Mouse (Mus musculus) thymus, adult 2 months (tissue): ENCODE measurements around the gene Kmt2d. TPM values are rescaled to one million over a fixed set of nuclear protein-coding genes. Genes with fewer than 3 reads are reported as not detected.

ENCODE experiments used
- DNase-seq: peaks from one replicate; pipeline ENCODE4 v3.0.0; 2021
- H3K27ac ChIP-seq: fragments of 200-500 bp; 2 replicates; pipeline ENCODE4 v1.5.1; 2012; ENCODE audit warnings: low read length, control low read depth; ENCODE audit not compliant: control insufficient read depth, insufficient read depth
- H3K27me3 ChIP-seq: fragments of 200-500 bp; 2 replicates; pipeline ENCODE4 v1.6.1; 2012; ENCODE audit warnings: mild to moderate bottlenecking, low read length, moderate library complexity, mixed read lengths; ENCODE audit not compliant: control insufficient read depth, insufficient read depth
- H3K36me3 ChIP-seq: fragments of 200-500 bp; 2 replicates; pipeline ENCODE4 v1.6.1; 2012; ENCODE audit warnings: mild to moderate bottlenecking, low read length, moderate library complexity; ENCODE audit not compliant: control insufficient read depth, insufficient read depth
- H3K4me1 ChIP-seq: fragments of 200-500 bp; replicated peaks from 2 replicates; pipeline ENCODE4 v1.6.1; 2012; ENCODE audit warnings: low read length; ENCODE audit not compliant: control insufficient read depth, insufficient read depth
- H3K4me3 ChIP-seq: fragments of 200-500 bp; 2 replicates; pipeline ENCODE4 v1.5.1; 2012; ENCODE audit warnings: mild to moderate bottlenecking, low read length, control low read depth, moderate library complexity; ENCODE audit not compliant: control insufficient read depth, insufficient read depth
- CTCF ChIP-seq: fragments of 200-500 bp; IDR thresholded peaks from 2 replicates; pipeline ENCODE4 v1.5.1; 2012; ENCODE audit warnings: mild to moderate bottlenecking, control low read depth, low read length, moderate library complexity, borderline replicate concordance; ENCODE audit not compliant: control insufficient read depth, poor library complexity, insufficient read depth; ENCODE audit errors: extremely low read depth
- POLR2A ChIP-seq: fragments of 200-500 bp; IDR thresholded peaks from 2 replicates; pipeline ENCODE4 v1.6.1; 2012; ENCODE audit warnings: mild to moderate bottlenecking, low read length, control low read depth, moderate library complexity; ENCODE audit not compliant: control insufficient read depth, poor library complexity, insufficient read depth; ENCODE audit errors: extremely low read depth
- WGBS: fragments of 180-500 bp; shearing (Covaris S2); methylation state at CpG from one replicate; pipeline ENCODE4 v1.1.7; 2018; 5-methylcytosine and 5-hydroxymethylcytosine counted together
- polyA plus RNA-seq: library from polyadenylated mRNA; depleted of rRNA; stranded (reverse); fragments of >200 nt; gene quantifications from 2 replicates; pipeline ENCODE4 v1.2.3, GENCODE M21; 2012

Kmt2d gene
- polyA plus RNA-seq, 1 experiment = 69.1 TPM

GRCm38 (mm10) chr15:98871916-98872888, 1.2 kb upstream of the Kmt2d start:
- peak overlapping the region; percentile 98 for H3K4me3 ChIP-seq
- no peaks in the 10 kb centered on the region for H3K27me3 ChIP-seq
- peak; percentile 91 for DNase-seq
- H3K36me3 ChIP-seq = no peaks in the 10 kb centered on the region
- WGBS = 2% methylated on average over 51 of the region's 51 CpGs
- H3K27ac ChIP-seq = peak overlapping the region; percentile 84
- H3K4me1 ChIP-seq = peaks cover 26% of the 10 kb centered on the region
- peak; percentile 44; the same call in 1 of the 2 replicates for TF ChIP-seq POLR2A
- peak; percentile 49; the same call in 1 of the 2 replicates for TF ChIP-seq CTCF

GRCm38 (mm10) chr15:98870179-98871069, 580 bp downstream of the Kmt2d start:
- DNase-seq = peak; percentile 40
- H3K4me1 ChIP-seq = peaks cover 27% of the 10 kb centered on the region
- under 1% methylated on average over 16 of the region's 16 CpGs for WGBS
- peaks cover 7% of the 10 kb centered on the region for H3K36me3 ChIP-seq
- H3K27ac ChIP-seq = peak overlapping the region; percentile 84; the same call in 1 of the 2 replicates
- H3K27me3 ChIP-seq = no peaks in the 10 kb centered on the region
- TF ChIP-seq POLR2A (no peak), CTCF (no peak)
- peak overlapping the region; percentile 98 for H3K4me3 ChIP-seq

- Histone ChIP-seq H3K27me3 (no peaks in the 10 kb centered on the region), H3K4me1 (peaks cover 27% of the 10 kb centered on the region), H3K4me3 (peak overlapping the region; percentile 98), H3K27ac (peak overlapping the region; percentile 58; the same call in 1 of the 2 replicates), H3K36me3 (peaks cover 16% of the 10 kb centered on the region)
- peak; percentile 32 for DNase-seq
- no peak for TF ChIP-seq CTCF
- no peak for TF ChIP-seq POLR2A
- 3% methylated on average over 8 of the region's 8 CpGs for WGBS
Observed at GRCm38 (mm10) chr15:98869342-98870178, 1.4 kb downstream of the Kmt2d start.

DNA sequence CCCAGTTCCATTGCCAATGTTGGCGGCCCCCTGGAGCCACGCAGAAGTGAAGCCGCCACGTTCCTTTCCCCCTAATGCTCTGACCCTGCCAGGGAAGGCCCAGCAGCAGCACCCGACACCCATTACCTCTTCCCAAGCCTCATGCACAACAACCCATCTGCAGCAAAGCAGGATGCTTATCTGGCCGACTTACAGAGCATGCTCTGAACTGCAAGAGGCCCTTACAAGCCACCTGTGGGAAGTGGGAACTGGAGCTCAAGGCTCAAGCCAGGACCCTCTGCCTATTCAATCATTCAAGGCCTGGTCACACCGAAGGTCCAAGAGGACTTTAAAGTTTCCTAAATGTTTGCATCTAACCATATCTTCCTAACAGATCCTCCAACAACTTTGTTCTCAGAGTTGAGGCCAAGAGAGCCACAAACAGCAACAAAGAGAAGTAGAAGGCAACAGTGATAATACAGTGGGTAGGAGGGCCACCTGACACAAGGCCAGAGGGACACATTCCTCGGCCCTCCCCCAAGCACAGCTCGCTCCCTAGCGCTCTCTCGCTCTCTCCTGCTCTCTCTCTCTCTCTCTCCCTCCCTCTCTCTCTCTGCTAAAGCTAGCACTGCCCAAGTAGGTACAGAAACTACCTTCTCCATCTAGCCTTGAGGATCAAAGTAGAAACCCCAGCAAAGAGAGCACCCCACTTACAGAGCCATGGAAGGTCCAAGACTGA, 2.5 kb downstream of the Kmt2d start:
- 60% methylated on average over 11 of the region's 11 CpGs for WGBS
- TF ChIP-seq CTCF (no peak), POLR2A (no peak)
- Histone ChIP-seq H3K27ac (no peak overlapping the region), H3K27me3 (no peaks in the 10 kb centered on the region), H3K4me1 (peaks cover 27% of the 10 kb centered on the region), H3K36me3 (peaks cover 26% of the 10 kb centered on the region), H3K4me3 (no peak overlapping the region)
- no peak for DNase-seq

- WGBS = 7% methylated on average over 6 of the region's 6 CpGs
- DNase-seq = peak; percentile 67
- no peak overlapping the region for H3K27ac ChIP-seq
- H3K36me3 ChIP-seq = peaks cover 38% of the 10 kb centered on the region
- TF ChIP-seq CTCF (no peak), POLR2A (no peak)
- no peak overlapping the region for H3K4me3 ChIP-seq
- H3K27me3 ChIP-seq = no peaks in the 10 kb centered on the region
- peaks cover 25% of the 10 kb centered on the region for H3K4me1 ChIP-seq
Observed at GRCm38 (mm10) chr15:98867321-98867720, 3.7 kb downstream of the Kmt2d start.
